Mouse (Mus musculus) c-Kit-positive CD71-negative TER-119-negative erythroid progenitor cells, embryonic 14.5 days (primary cell): ENCODE results near the gene Dync1i1.

Experiments
- DNase-seq: peaks from one replicate; pipeline ENCODE4 v3.0.0-alpha.2; 2013; ENCODE audit warnings: low read depth

Dync1i1 gene

GRCm38 (mm10) chr6:6058548-6058947, 333.1 kb downstream of the Dync1i1 start:
- DNase-seq: no peak

DNA sequence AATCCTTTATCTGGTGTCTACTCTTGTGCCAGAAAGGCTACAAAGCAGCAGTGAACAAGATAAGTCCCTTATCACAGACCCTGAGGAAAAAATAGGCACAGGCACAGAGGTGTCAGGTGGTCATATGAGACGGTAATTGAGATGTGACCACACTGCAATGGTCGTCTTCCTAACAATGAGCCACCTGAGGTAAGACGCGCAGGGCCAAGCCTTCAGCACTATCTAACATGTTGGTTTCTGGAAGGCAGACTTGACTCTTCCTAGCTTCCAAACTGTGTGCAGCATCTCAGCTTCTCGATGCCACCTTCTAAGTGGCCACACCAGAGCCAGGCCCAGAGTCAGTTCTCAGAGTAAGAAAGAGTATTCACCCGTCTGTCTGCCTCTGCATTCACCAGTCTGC, 341.8 kb downstream of the Dync1i1 start:
- no peak for DNase-seq

DNA sequence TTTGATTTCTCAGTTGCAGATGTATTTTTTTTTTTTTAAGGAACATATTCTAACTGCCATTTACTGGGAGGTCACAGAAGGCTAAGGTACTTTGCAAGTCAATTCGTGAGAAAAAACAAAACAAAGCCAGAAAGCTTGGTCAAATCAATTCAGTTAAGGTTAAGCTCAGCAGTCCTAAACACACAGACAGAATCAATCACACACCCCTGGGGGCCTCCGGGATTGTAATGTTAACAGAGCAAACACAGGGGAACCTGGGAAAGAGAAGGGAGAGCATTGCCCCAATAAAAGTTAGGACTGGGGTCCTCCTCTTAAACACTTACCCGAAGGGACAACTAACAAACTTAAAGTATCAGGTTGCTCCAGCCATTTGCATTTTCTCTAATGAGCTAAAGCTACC, 344.6 kb downstream of the Dync1i1 start:
- no peak for DNase-seq

GRCm38 (mm10) chr6:6071038-6071437, 345.6 kb downstream of the Dync1i1 start:
- DNase-seq: no peak

DNA sequence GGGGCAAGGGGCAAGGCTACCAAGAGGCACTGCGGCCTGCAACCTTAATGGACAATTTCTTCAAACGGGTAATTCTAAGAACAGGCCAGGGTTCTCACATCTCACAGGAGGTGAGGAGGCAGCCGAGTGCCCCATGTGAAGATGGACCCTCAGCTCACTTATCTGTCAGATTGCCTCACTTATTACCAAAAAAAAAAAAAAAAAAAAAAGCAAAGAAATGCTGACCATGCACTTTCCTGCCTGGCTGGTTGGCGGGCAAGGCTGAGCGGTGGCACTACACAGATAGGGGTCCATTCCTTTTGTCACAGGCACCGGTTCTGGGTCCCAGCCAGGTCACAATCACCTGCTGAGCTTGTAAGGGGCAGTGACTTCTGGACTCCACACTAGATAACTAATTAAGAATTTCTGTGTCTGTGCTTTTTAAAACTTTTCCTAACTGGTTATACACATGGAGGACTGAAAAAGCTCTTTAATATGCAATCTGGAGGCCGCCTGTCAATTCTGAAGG, 350.6 kb downstream of the Dync1i1 start:
- no peak for DNase-seq

- no peak for DNase-seq
Measured at GRCm38 (mm10) chr6:6077234-6077633, 351.8 kb downstream of the Dync1i1 start.
